Mouse (Mus musculus): ENCODE measurements around the gene Ube3b. TPM values are rescaled to one million over a fixed set of nuclear protein-coding genes. Genes with fewer than 3 reads are reported as not detected.

Gene Ube3b
- total and polyA plus RNA-seq, 3 experiments = 74.6 to 137 (median 75.4) TPM

- no peak for DNase-seq
Measured at GRCm38 (mm10) chr5:114373581-114373980, 6.8 kb upstream of the Ube3b start.

- DNase-seq = no peak
Measured at GRCm38 (mm10) chr5:114374409-114375213, 5.8 kb upstream of the Ube3b start.

GRCm38 (mm10) chr5:114378177-114378920 lies 2.1 kb upstream of the Ube3b start:
- DNase-seq = no peak

GRCm38 (mm10) chr5:114378936-114379335 lies 1.5 kb upstream of the Ube3b start:
- DNase-seq = no peak

- no peak for DNase-seq
Measured at GRCm38 (mm10) chr5:114379763-114380162, 644 bp upstream of the Ube3b start.

- no peak for DNase-seq
Measured at GRCm38 (mm10) chr5:114381013-114381351, 575 bp downstream of the Ube3b start.

- no peak for DNase-seq
Measured at GRCm38 (mm10) chr5:114383184-114383904, 2.9 kb downstream of the Ube3b start.

- DNase-seq = no peak
Measured at GRCm38 (mm10) chr5:114384448-114384847, 4.0 kb downstream of the Ube3b start.

- no peak for DNase-seq
Measured at GRCm38 (mm10) chr5:114393169-114393568, 12.8 kb downstream of the Ube3b start.

- DNase-seq = peak; percentile 92
Measured at GRCm38 (mm10) chr5:114406592-114406991, 26.2 kb downstream of the Ube3b start.

- DNase-seq = peak; percentile 34
Measured at GRCm38 (mm10) chr5:114407269-114407668, 26.9 kb downstream of the Ube3b start.

GRCm38 (mm10) chr5:114407810-114408209 lies 27.4 kb downstream of the Ube3b start:
- DNase-seq = no peak

- DNase-seq = peak; percentile 67
Measured at GRCm38 (mm10) chr5:114408846-114409245, 28.4 kb downstream of the Ube3b start.

- no peak for DNase-seq
Measured at GRCm38 (mm10) chr5:114410429-114410828, 30.0 kb downstream of the Ube3b start.

GRCm38 (mm10) chr5:114412361-114412998 lies 32.1 kb downstream of the Ube3b start:
- no peak for DNase-seq

GRCm38 (mm10) chr5:114413067-114413735 lies 32.8 kb downstream of the Ube3b start:
- peak; percentile 83 for DNase-seq

- DNase-seq = peak; percentile 38
Measured at GRCm38 (mm10) chr5:114415606-114416005, 35.2 kb downstream of the Ube3b start.

- no peak for DNase-seq
Measured at GRCm38 (mm10) chr5:114416855-114417254, 36.4 kb downstream of the Ube3b start.

GRCm38 (mm10) chr5:114418541-114418940 lies 38.1 kb downstream of the Ube3b start:
- DNase-seq = no peak

GRCm38 (mm10) chr5:114421561-114422298 lies 41.3 kb downstream of the Ube3b start:
- DNase-seq = peak; percentile 40

GRCm38 (mm10) chr5:114422591-114422990 lies 42.2 kb downstream of the Ube3b start:
- no peak for DNase-seq
